Mouse (Mus musculus): ENCODE results near the gene Slc25a38.

Gene Slc25a38

DNA sequence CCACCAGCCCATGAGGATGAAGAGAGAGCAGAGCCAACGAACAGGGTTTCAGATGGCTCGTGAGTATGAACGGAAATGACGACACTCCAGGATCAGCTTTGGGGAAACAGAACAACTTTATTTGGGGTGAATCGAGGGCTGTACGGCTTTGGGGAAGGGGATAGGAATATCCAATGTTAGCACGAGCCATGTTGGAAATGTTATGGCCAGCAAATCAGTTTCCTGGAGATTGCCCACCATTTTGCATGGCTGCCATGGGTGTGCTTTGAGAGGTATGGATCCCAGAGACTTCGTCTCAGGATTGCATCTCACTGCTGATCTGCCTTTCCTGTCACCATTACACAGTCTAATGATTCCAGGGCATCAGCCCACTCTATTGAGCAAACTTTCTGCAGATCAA, 10.9 kb upstream of the Slc25a38 start:
- 94% methylated on average over 8 of the region's 8 CpGs for WGBS

DNA sequence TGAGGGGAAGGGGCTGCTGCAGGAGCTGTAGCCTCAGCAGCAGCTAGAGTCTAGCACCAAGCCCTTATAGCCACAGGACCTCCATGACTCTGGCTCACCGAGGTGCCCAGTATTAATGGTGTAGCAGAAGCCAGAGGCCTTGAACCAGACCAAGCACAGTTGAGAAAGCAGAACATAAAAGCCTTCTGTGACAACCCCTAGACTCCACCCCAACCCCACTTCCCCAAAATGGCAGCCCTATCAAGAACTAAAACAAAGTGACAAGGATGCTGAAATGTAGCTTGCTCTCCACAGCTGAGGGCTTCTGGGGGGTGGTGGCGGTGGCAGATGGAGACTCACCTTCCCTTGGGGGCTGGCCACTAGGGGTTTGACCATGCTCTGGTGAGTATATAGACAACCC, 9.0 kb upstream of the Slc25a38 start:
- 90% methylated on average over 2 of the region's 2 CpGs for WGBS

GRCm38 (mm10) chr9:120108953-120109352, 1.2 kb upstream of the Slc25a38 start:
- 94% methylated on average over 12 of the region's 12 CpGs for WGBS

GRCm38 (mm10) chr9:120111156-120111945, 1.2 kb downstream of the Slc25a38 start:
- 55% methylated on average over 15 of the region's 15 CpGs for WGBS

DNA sequence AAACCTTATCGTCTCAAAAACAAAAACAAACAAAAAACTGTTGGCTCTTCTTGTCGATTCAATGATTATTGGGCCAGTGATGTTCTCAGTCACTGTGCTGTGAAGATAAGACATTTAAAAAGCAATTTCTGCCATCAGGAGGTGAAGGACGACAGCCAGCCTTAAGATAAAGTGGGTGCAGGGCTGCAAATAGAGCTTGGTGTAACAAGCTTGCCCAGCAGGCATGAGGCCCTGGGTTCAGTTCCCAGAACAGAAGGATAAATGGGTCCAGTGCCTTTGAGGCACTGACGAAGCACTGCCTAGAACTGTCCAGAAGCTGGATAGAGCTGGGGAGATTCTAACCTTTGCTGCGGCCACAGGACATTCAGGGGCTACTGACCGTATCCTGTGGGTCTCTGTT, 2.3 kb downstream of the Slc25a38 start:
- 88% methylated on average over 6 of the region's 6 CpGs for WGBS

GRCm38 (mm10) chr9:120113456-120113855, 3.3 kb downstream of the Slc25a38 start:
- WGBS = 96% methylated on average over 7 of the region's 7 CpGs

DNA sequence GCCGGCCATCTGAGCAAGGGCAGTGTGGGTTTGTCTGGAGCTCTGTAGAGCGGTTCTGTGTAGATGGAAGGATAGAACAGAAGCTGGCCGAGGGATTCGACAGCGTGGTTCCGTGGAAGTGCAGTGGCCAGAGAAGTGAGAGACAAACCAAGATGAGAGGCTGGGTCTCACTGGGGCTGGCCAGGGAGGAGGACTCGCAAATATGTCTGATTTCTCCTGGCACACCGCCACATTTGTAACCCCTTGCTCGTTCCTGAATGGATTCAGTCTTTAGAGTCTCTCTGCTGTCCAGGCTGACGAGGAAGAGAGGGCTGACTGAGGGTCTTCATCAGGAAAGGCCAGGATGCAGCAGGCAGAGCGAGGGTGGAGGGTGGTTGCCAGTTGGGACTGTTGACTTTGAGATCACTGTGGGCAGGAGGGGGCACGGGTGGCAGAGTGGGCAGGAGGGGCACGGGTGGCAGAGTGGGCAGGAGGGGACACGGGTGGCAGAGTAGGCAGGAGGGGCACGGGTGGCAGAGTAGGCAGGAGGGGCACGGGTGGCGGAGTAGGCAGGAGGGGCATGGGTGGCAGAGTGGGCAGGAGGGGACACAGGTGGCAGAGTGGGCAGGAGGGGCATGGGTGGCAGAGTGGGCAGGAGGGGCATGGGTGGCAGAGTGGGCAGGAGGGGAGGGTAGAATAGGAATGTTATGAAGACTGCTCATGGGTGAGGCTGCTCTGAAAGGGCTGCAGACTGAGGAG, 4.0 kb downstream of the Slc25a38 start:
- WGBS = 80% methylated on average over 17 of the region's 17 CpGs

GRCm38 (mm10) chr9:120114789-120115151, 4.6 kb downstream of the Slc25a38 start:
- 94% methylated on average over 2 of the region's 2 CpGs for WGBS

- 78% methylated on average over 5 of the region's 5 CpGs for WGBS
These were observed 5.4 kb downstream of the Slc25a38 start for GRCm38 (mm10) chr9:120115580-120115979.

DNA sequence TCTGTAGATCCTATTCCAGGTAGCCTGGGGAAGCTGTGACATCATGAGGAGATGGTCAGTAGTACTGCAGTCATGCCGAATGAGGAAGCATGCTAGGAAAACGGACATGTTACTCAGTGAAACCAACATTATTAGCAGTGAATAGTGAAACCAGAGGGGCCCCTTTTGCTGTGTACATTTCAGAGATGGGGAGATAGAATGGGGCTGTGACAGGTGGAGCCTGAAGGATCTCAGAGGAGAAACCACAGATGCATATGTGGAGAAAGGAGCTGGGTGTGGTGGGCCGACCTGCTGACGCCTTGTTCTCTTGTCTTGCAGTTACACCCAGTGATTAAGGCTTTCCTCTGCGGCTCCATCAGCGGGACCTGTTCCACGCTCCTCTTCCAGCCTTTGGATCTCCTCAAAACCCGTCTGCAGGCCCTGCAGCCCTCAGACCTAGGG, 6.0 kb downstream of the Slc25a38 start:
- 88% methylated on average over 8 of the region's 8 CpGs for WGBS

DNA sequence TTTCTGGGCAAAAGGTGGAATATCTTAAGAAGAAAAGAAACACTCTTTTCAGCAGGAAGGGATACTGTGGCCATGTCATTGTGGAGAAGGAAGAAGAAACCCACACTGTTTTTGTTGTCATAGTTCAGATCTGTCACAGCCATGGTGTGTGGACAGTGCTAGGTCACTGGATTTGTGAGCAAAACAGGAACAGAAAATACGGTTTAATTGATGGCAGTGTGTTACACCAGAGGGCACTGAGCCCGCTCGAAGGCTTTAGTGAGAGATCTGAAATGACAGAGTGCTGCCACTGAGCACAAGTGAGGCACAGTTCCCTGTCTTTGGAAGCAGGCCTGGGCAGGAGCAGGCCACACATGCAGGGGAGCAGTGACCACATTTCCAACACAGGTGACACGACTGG, 8.0 kb downstream of the Slc25a38 start:
- 89% methylated on average over 4 of the region's 4 CpGs for WGBS

DNA sequence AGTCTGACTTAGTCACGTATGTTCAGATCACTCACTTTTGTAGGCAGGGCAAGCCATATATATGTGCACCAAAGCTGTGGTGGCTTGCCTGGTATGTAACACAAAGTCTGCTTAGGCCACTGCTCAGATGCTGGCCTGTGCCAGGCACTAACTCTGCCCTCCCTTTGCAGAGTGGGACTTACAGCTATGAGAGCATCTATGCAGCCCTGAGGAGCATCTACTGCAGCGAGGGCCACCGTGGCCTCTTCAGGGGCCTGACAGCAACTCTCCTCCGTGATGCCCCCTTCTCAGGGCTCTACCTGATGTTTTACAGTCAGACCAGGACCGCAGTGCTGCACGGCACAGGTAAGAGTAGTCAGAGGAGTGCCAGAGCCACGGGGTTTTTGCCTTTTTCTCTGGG, 10.3 kb downstream of the Slc25a38 start:
- 87% methylated on average over 7 of the region's 7 CpGs for WGBS

DNA sequence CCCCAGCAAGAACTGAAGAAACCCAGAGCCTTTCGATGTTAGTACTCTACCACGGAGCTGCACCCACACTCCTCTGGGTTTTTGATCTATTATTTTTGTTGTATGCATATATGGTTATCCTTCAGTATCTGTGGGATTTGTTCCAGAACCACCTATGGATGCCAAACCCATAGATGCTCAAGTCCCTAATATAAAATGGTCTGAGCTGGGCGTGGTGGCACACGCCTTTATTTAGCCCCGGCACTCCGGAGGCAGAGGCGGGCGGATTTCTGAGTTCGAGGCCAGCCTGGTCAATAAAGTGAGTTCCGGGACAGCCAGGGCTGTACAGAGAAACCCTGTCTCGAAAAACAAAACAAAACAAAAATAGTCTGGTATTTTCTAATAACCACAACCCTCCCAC, 16.7 kb downstream of the Slc25a38 start:
- 49% methylated on average over 11 of the region's 11 CpGs for WGBS

DNA sequence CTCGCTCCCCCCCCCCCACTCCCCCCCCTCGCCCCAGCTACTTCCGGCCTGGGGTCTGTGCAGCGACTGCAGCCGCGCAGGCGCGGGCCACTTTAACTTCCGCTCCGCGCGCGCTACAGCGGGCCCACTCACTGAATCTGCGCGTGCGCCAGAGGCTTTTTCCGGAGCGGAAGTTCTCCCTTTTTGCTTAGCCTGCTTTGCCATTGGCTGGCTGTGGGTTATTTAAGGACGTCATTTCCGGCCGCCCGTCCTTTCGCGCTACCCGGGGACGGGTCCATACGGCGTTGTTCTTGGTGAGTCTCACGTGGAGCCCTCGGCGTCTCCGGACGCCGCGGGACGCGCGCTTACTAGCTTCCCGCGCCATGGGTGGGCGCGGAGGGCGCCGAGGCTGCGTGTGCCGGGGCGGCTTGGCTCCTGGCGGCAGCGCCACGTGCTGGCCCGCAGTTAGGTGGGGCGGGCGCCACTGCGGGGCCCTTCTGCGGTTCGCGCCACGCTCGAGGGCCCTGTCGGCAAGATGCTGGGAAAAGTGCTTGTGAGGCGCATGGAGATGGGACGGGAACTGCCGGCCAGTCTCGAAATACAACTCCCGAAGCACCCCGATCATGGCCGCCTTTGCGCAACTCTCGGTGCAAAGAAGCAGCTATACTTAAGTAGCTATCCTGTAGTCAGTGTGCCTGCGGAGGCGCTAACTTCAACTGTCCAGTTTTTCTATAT, 17.5 kb downstream of the Slc25a38 start, which contains the start of gene Rpsa:
TSS of gene Rpsa (plus strand) at position 152 of the 714 bp plus-strand sequence.
- under 1% methylated on average over 72 of the region's 72 CpGs for WGBS

GRCm38 (mm10) chr9:120129276-120129675, 19.1 kb downstream of the Slc25a38 start:
- WGBS = 50% methylated on average over 10 of the region's 10 CpGs

DNA sequence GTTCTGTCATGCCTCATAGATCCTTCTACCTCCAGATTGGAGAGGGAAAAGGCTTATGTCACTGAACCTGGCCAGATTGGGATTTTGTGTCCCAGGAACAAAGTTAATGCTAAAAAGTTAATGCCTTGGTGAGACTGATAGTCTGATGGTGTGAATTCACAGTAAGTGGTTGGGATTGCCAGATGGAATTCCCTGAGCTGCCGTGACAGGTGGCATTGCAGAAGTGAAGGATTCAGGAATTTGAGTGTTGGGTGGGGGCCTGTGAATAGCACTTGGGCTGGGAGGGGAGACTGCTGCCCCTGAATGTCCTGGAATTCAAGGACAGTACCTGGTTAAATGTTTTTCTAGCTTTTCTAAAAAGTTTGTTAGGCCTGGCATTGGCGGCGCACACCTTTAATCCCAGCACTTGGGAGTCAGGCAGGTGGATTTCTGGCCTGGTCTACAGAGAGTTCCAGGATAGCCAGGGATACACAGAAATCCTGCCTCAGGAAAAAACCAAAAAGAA, 21.7 kb downstream of the Slc25a38 start:
- 90% methylated on average over 3 of the region's 3 CpGs for WGBS

- 36% methylated on average over 8 of the region's 8 CpGs for WGBS
These were observed 23.0 kb downstream of the Slc25a38 start for GRCm38 (mm10) chr9:120132980-120133754.

DNA sequence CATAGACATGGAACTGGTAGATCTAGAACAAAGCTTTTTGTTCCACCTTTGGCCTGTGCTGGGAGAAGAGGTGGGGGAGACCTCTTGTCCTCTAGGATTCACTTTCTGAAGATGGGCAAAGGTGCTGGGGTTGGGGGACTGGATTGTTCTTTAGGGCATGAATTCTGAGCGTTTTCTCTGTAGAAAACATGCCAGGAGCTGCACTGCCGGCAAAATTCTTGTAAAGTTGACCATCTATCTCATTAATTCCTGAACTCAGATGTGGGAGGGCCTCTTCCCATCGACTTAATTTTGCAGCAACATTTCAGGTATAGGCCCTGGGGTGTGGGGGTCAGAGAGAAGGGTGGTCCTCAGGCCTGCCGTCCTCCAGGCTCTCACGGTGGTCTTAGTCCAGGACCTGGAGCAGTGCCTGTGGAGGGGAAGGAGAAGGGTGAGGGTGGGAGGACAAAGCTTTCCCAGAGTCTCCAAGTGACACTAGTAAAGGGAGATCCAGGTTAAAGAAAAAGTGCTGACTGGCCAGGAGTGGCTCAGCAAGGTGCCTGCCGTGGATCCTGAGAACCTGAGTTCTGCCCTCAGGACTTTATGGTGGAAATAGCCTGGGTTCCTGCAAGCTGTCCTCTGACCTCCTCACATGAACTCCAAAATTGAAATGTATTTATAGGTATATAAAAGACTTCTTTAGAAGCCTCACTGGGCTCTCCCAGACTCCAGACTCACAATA, 23.7 kb downstream of the Slc25a38 start:
- 54% methylated on average over 6 of the region's 6 CpGs for WGBS

DNA sequence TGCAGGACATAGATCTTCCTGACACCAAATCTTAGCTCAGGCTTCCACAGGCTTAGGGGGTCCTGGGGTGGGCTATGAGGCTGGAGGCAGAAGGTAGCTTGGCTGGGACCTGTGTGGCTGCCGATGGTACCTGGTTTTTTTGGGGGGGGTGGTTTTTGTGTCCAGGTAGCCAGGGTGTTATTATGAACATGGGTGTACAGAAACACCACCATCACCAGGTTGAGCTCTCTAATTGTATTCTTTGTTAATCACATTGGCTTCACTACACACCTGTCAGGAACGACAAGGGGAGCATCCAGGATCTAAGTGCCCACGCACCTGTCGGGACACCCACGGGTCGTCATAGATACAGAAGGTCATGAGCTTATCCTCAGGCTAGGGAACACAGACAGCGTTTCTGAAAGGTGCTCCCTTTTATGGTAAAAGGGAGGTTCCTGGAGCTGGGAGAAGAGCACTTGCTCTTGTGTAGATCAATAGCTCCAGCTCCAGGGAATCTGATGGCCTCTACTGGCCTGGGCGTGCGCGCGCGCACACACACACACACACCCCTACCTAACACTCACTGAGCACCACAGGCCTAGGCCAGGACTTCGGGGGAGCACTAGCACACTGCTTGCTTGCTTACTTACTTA, 24.5 kb downstream of the Slc25a38 start:
- 77% methylated on average over 13 of the region's 13 CpGs for WGBS

GRCm38 (mm10) chr9:120135454-120135853, 25.3 kb downstream of the Slc25a38 start:
- WGBS = 91% methylated on average over 11 of the region's 11 CpGs

Data from cerebral cortex, adult 2 months (tissue).